Mouse (Mus musculus): ENCODE measurements around the gene Mavs. TPM values are rescaled to one million over a fixed set of nuclear protein-coding genes. Genes with fewer than 3 reads are reported as not detected.

Gene Mavs
- polyA plus RNA-seq (2012; rRNA removed), result 80.6 and 99.1 TPM in 2 replicates

DNA sequence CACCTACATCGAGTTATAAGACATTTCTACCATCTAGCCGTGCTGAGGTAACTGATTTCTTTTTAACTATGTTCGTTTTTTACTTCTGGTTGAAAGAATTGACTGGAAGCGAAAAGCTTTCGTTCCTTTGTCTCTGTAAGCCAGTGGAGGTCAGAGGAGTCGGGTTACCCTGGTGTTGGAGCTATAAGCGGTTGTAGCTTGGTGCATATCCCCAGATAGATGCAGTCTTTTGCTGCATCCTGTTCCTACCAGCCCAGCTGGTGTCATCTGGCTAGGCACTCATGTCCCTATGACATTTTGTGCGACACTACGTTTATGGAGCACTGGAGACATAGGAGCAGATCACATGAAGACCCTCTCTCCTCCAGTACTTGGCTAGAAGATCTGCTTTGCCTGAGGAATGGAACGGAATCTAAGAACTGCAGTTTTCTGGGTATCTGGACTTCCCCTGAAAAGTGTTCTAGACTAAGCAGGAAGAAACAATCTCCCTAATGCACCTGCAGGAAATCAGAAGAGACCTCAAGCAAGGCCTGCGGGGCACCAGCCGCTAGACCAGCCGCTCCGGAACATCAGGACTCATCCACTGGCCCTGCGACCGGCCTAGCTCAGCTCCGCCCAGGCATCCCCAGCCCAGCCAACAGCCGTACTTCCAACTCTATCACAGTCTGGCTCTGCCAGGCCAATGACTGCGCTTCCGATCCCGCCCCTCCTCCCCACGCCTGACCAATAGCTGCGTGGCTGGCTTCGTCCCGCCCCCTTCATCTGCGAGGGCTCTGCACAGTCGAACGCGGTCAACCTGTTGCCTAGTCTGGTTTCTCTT is at the start of gene Mavs:
Gene Mavs, plus strand, starts transcription at position 757 of the 820 bp plus-strand sequence.

DNA sequence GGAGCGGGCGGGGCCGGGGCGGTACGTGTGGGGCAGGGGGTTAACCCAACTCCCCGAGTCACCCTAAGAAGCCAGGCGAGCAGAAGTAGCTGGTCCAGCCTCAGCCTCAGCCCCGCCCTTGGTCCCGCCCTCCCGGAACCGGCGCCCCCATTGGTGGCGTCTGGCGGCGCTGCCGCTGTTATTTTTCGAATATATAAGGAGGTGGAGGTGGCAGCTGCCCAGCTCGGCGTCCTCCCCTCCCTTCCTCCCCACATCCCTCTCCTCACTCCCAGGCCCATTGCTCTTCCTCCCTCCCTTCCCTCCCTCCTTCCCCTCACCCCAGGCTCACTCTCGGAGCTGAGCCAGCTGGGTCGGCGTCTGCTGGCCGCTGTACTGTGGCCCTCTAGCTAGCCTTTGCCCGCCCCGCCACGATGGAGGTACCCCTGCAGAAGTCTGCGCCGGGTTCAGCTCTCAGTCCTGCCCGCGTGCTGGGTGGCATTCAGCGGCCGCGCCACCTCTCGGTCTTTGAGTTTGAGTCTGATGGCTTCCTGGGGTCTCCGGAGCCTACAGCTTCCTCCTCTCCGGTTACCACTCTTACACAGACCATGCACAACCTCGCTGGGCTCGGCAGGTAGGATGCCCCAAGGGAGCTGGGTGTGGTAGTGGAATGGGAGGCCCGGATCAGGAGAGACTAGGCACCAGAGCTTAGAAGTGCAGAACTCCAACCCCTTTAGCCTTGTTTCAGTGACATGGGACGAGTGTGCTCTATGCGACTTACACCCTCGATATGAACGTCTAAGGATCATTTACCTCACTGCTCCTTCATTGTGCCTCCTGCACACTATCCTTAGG is 46.9 kb upstream of the Mavs start, which contains the start of the genes Cdc25b and Spef1:
Gene Cdc25b, plus strand, starts transcription at position 179 of the 831 bp plus-strand sequence.
Gene Spef1, minus strand, starts transcription at position 512 of the 831 bp plus-strand sequence.

DNA sequence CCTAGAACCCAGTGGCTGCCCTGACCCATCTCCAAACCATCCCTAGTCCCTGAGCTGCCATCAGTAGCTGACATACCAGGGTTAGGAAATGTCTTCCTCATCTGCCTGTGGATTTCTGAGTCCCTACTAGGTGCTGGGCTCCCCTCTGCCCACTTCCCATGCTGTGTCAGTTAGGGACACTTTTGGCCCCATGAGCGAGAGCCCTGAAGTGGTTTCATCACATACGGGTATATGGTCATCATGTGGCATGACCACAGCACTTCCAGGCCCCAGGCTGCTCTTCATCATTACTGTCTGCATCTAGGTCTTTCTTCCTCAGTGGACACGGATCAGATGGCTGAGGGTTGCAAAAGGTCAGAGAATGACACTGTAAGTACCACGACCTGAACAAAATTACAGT is 27.1 kb upstream of the Mavs start, which contains the start of gene Ap5s1:
Gene Ap5s1, plus strand, starts transcription at position 301 of the 400 bp plus-strand sequence.

DNA sequence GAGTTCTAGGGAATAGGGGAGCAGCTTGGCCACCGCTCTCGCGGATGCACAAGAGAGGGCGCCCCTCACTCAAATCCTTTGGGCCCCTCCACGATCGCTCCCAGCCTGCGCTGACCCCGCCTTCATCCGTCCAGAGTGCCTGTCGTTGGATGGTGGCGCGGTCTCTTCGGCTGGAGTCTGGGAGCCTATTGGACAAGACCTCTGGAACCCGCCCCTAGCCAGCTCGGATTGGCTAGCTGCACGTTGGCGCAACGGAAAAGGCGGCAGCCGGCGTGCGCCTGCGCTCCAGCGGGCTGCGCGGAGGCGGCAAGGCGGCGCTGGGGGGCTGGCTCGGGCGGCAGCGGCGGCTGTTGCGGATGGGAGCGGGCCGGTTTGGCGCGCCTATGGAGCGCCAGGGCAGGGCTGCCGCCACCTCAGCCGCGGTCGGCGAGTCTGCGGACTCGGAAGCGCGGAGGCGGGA is 28.4 kb downstream of the Mavs start, which contains the start of gene Pank2:
Gene Pank2, plus strand, starts transcription at position 283 of the 460 bp plus-strand sequence.

Other genes with a start within 250 kb of the Mavs start
- gene Gfra4, start 191.0 kb upstream of the Mavs start, polyA plus RNA-seq (2012; rRNA removed), result 58.1 and 88.6 TPM in 2 replicates
- 52.5 and 54.7 TPM in 2 replicates for gene Adam33, start 170.2 kb upstream of the Mavs start, polyA plus RNA-seq (2012; rRNA removed)
- 20.0 and 22.6 TPM in 2 replicates for gene Siglec1, start 147.3 kb upstream of the Mavs start, polyA plus RNA-seq (2012; rRNA removed)
- gene Hspa12b, start 106.8 kb upstream of the Mavs start, polyA plus RNA-seq (2012; rRNA removed), result 19.0 and 21.7 TPM in 2 replicates
- gene Gm11037, start 100.6 kb upstream of the Mavs start, polyA plus RNA-seq (2012; rRNA removed), result not detected in 2 replicates
- gene 1700037H04Rik, start 74.0 kb upstream of the Mavs start, polyA plus RNA-seq (2012; rRNA removed), result 185 and 192 TPM in 2 replicates
- 102 and 138 TPM in 2 replicates for gene Cenpb, start 54.0 kb upstream of the Mavs start, polyA plus RNA-seq (2012; rRNA removed)
- 33.2 and 38.4 TPM in 2 replicates for gene Cdc25b, start 47.1 kb upstream of the Mavs start, polyA plus RNA-seq (2012; rRNA removed)
- gene Spef1, start 46.8 kb upstream of the Mavs start, polyA plus RNA-seq (2012; rRNA removed), result 23.8 and 27.1 TPM in 2 replicates
- 47.3 and 50.6 TPM in 2 replicates for gene Ap5s1, start 27.0 kb upstream of the Mavs start, polyA plus RNA-seq (2012; rRNA removed)
- 18.0 and 22.6 TPM in 2 replicates for gene Pank2, start 28.4 kb downstream of the Mavs start, polyA plus RNA-seq (2012; rRNA removed)
- gene Rnf24, start 118.8 kb downstream of the Mavs start, polyA plus RNA-seq (2012; rRNA removed), result 6.3 and 6.4 TPM in 2 replicates